Mouse (Mus musculus) cerebellum, adult 11-12 months (tissue): ENCODE results near the gene Tmem45a.
"Not testable (repeated sequence)": the region's sequence is repeated elsewhere in the genome, so short reads cannot be mapped to it uniquely, and the experiment has no call there.

Source experiments
- DNase-seq: peaks from one replicate; pipeline ENCODE4 v3.0.0; 2022

Tmem45a gene

GRCm38 (mm10) chr16:56885824-56886615 lies at the start of gene Tmem45a:
TSS of gene Tmem45a (minus strand) at chr16:56886166.
- peak; percentile 4 for DNase-seq

DNA sequence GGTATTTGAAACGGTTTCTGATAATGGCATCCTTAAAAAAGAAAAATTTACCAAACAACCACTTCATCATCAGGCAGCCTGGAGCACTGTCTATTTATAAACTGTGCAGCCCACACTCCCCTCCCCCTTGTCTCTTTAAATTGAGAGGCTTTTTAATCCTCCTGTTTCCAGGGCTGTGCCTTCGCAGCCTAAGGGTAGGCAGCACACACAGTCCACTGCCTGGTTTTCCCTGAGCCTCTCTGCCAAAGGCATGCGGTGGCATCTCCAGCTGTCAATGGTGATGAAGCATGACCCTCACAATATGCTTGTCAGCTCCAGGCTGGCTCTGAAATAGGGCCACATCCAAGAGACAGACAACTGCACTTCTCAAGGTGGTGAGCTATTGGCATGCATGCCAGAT lies 42.1 kb upstream of the Tmem45a start, which contains the start of gene Lnp1:
Gene Lnp1, minus strand, starts transcription at position 39 of the 400 bp plus-strand sequence.
- DNase-seq = no peak

DNA sequence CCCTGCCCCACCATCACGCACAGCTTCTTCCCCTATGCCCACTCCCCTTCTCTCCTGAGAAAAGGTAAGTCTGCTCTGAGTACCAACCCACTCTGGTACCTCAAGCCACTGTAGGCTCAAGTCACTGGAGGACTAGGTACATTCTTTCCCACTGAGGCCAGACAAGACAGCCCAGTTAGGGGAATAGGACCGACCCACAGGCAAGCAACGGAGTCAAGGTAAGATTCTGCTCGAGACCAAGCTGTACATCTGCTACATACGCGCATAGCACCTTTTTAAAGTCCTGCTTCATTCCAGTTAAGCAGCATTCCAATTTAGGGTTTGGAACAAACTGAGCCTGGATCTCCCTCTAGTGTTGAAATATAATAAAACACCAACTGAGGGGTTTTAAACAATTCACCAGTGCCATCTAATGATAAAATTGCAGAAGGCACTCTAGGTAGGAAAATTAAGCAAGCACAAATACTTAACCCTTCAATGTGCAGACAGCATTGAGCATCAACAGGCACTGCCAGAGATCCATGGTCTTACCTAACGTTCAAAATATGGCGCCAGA lies 34.2 kb upstream of the Tmem45a start:
- no peak for DNase-seq

GRCm38 (mm10) chr16:56917230-56917629 lies 31.3 kb upstream of the Tmem45a start:
- DNase-seq = no peak

GRCm38 (mm10) chr16:56908986-56909385 lies 23.0 kb upstream of the Tmem45a start:
- DNase-seq = no peak

DNA sequence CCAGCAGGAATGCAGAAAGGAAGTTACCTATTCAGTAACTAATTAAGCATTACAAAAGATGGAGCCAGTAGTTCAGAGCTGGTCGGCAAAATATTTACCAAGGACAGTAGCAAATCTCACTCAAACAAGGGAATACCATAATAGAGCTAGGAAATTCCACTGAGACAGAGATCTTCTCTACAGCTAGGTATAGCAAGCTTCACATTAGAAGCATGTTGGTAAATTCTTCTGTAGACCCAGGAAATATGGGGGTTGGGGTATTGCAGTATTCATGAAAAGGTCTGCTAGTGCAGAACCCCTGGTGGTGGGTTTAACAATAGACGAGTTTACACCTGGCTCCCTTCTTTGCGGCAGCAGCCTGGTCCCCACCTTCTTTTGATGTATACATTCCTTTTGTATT lies 16.2 kb upstream of the Tmem45a start:
- not testable (repeated sequence) for DNase-seq

GRCm38 (mm10) chr16:56891583-56891982 lies 5.6 kb upstream of the Tmem45a start:
- no peak for DNase-seq

DNA sequence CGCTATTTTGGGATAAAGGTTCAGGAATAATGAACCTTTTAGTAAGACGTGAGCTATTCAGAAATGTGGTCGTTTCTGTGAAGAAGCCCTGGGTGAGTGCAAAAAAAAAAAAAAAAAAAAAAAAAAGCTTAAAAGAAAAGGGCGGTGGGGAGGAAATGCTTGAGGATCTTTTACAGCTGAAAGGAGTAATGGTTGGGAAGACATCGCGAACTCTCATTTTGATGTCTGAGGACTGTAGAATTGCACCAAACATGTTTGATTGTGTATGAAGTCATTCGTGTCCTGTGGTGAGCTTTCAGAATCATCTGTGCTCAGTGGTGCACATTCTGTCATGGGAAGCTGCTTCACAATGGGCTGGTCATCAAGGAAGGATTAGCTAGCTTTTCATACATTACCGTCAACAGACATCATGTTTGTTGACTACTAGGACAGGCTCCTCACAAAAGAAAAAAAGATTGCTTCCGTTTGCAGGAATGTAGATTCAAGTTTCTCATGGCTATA lies 700 bp upstream of the Tmem45a start:
- DNase-seq = no peak

GRCm38 (mm10) chr16:56884811-56885210 lies 1.2 kb downstream of the Tmem45a start:
- no peak for DNase-seq

DNA sequence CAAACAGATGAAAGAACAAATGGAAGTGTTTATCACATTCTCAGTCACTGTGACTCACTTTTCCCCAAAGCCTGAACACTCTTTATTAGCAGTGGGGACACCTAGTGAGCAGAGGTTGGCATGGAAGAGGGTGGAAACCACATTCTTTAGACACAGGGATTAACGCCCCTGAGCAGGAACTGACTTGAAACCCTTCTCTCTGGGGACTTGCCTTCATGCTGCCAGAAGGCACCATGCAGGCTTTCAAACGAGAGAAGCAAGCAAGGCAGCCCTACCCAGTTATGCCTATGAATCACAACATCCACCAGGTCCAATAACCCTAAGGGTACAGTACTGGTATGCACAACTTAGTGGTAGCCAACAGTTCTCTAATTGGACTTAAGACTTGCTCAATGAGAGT lies 12.6 kb downstream of the Tmem45a start:
- DNase-seq = no peak

DNA sequence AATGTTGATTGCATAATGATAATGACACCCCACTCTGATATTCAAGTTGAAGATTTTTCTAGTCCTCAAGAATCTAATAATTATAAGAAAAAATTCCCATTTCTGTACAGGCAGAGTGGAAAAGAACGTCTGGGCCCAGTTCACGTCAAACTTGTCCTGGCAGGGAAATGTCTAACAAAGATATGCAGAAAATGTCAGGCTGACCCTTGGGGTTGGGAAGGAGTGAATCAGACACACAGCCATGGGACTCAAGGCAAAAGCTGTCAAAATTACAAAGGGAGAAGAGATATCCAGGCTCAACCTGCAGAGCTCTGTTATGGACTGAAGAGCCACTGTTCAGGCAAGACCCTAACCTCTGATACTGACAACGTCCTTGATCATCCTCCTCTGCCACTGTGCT lies 15.5 kb downstream of the Tmem45a start:
- DNase-seq = no peak

DNA sequence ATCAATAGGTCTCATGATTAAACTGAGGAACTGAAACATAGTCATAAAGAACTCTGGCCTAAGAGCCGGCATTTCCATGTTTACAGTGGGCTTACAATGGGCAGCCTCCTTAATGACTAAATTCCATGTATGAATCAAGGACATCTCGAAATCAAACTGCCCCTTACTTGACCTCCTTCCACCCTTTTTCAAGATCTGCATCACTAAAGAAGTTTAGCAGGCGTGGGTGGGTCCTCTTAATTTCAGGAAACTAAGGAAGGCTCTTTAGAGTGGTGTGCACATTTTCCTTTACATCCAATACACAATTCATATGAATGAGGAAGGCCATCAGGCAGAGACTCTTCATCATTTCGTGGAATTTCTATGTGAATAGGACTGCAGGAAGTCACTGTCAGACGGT lies 17.6 kb downstream of the Tmem45a start:
- DNase-seq = no peak

- DNase-seq = no peak
Measured at GRCm38 (mm10) chr16:56867591-56867990, 18.4 kb downstream of the Tmem45a start.

GRCm38 (mm10) chr16:56852841-56853587 lies 33.0 kb downstream of the Tmem45a start:
- DNase-seq = no peak

DNA sequence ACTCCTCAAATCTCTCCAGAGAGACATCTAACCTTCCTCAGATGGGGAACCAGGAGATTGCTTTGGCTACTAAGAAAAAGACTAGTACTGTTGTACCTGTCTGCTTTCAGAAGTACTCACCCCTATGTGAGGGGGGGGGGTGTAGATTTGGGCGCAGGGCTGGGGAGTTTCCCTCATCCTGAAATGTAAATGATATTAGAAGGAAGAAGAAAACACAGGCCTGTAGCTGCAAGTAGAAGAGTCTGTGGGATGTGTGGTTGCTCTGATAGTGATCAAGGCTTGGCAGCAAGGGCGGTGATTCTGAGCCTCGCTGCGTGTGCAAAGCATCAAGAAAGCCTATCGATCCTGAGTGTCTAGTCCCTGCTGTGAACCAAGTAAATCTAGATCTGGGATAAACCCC lies 43.0 kb downstream of the Tmem45a start:
- no peak for DNase-seq

- DNase-seq = no peak
Measured at GRCm38 (mm10) chr16:56833312-56833711, 52.7 kb downstream of the Tmem45a start.

DNA sequence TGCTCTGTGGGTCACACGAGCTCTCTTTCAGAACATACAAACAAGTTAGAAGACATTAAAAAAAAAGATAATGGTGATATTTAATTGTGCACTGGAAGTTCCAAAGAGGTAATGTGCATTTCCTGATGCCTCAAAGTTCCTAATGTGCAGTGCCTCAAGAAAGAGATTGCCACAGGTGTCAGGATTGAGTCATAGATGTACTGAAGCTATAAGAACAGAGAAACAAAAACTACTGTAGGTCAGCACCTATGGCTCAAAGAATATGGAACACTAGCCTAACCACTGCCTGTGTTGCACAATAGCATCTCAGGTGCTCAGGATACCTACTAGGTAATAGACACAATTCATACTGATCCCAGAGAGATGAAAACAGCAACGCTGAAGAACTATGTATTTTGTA lies 54.0 kb downstream of the Tmem45a start:
- DNase-seq = no peak

DNA sequence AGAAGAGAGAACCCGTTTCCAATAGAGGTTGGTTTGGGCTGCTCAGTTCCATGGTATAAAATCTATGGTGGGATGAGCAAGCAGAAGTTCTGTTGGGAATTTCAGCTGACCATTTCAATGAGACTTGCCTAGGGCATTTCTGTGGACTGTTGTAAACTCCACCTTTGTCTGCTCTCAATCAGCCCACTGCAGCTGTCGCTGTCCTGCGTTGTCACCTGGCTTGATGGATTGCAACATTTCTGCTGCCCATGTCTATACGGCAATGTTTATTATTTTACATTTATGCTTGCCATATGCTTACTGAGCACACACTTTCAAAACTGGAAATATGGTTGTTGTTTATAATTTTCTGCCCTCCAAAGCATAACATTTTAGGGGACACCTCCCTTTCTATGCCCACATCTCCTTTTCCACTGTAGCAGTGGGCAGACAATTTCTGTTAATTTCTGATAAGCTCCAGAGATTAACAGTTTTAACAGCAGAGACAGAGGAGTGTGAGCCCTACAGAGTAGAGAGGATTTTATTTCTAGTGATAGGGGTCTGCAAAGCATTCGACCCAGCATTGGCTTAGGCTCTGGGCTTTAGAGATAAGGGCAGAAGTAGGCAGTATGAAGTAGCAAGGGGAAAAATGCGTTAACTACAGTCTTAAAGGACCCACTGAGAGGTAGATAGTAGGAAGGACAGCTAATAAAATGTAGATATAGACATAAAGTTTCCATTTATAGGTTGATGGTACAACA lies 84.4 kb downstream of the Tmem45a start:
- DNase-seq = no peak

DNA sequence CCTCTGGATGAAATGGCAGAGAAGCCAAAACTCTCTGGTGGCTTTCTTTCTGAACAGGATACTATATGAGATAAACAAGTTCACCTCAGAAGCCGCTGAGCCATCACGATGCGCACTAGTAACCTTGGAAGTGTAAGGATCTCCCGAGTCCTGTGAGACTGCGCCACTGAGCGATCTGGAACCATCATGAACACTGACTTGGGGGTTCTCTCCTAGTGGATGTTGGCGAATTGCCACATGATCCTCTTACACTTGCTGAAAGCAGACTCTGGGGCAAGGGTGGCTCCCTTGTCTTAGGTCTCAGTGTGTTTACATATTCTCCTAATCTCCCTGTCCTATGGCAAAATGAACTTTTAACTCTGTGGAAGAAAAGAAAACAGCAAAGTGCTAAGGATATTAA lies 85.0 kb downstream of the Tmem45a start:
- no peak for DNase-seq

- no peak for DNase-seq
Measured at GRCm38 (mm10) chr16:56800469-56800868, 85.5 kb downstream of the Tmem45a start.

DNA sequence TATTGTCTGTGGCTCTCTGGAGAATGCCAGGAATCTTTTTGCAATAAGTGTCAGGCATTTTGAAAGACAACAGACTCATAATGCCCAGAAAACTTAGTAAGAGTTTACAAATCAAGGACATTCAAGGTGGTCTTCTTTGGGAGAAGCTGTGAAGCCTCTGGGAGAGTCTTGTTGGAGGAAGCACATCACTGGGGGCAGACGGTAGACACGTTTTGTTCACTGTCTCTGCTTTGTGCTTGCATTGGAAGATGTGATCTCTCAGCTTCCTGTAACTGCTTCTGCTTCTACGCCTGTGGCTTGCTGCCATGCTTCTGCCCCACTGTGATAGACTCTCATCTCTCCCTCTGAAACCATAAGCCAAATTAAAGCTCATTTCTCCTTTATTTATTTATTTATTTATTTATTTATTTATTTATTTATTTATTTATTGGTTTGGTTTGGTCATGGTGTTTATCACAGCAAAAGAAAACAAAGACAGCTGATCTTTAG lies 86.4 kb downstream of the Tmem45a start:
- no peak for DNase-seq

DNA sequence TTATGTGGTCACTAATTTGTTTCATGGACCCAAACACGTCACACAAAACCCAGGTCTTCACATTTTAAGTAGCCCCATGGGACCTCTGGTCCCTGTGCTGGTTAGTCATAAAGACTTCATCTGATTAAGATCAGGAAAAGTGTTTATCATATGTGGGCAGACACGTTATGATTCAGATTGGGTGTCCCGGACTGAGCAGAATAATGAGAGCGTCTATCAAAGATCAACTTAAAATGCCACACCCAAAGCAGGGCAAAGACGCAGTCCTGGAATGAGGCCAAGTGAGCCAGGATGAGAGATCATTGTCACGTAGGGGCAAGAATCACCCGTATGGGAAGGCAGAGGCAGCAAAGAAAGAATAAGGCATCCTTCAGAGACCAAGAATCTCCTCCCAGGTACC lies 87.1 kb downstream of the Tmem45a start:
- DNase-seq = no peak
